Mouse (Mus musculus) gastrocnemius, postnatal 10 days (tissue): Measurements from ENCODE around the gene Olfr106-ps. TPM values are rescaled to one million over a fixed set of nuclear protein-coding genes. Genes with fewer than 3 reads are reported as not detected.

Experiments
- DNase-seq: peaks from one replicate; pipeline ENCODE4 v3.0.0; 2021; ENCODE audit warnings: mixed read lengths
- long read RNA-seq, 2 experiments: library from polyadenylated mRNA; stranded (forward); transcript quantifications; one replicate each; pipeline ENCODE4 v2.0.0; 2021
- total RNA-seq, 2 experiments: library from RNA; stranded (reverse); gene quantifications; 2 replicates each; pipeline ENCODE4 v1.2.3; 2021

Olfr106-ps gene
- not detected for total RNA-seq
- long read RNA-seq, experiment 1: 0 reads
- long read RNA-seq, experiment 2: 0 reads

DNA sequence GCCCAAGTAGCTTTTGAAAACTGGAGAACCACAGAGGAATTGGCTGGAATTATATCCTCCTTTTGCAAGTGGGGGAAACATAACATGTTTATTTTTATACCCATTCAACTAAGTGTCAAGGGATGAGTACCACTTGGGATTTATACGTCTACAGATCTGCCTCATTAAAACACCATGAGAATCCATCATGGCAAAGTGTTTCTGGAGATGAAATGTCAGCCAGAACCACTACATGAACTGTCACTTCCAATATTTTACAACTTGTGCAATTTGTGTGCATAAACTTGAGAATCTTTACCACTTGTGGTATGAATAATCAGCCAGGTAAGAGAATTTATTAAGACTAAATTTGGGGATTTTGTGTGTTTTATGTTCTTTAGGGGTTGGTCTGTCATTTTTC is at the start of gene Olfr106-ps:
Olfr106-ps (plus strand) TSS at position 301 of the 400 bp plus-strand sequence.
- DNase-seq: no peak

- DNase-seq: no peak
Measured at GRCm38 (mm10) chr17:37359282-37359681, 30.9 kb upstream of the Olfr106-ps start, which contains the start of gene Olfr104-ps. Olfr104-ps (plus strand) TSS chr17:37359582.

DNA sequence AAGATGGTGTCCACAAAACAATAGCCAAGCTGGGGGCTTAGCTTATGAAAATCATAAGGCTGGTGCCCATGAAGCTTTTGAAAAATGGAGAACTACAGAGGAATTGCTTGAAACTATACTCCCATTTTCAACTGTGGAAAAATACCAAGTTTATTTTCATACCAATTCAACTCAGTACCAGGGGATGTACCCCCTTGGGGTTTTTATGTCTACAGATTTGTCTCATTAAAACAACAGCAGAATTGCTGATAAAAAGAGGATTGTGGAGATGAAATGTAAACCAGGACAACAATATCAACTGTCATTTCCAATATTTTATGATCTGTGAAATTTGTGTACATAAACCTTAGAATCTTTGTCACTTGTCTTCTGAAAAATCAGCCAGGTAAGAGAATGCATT is 11.5 kb upstream of the Olfr106-ps start, which contains the start of gene Olfr105-ps:
Olfr105-ps (plus strand) TSS at position 301 of the 400 bp plus-strand sequence.
- no peak for DNase-seq

GRCm38 (mm10) chr17:37398926-37399325 is 8.7 kb downstream of the Olfr106-ps start, which contains the start of gene Olfr107:
Olfr107 (plus strand) TSS chr17:37399226.
- no peak for DNase-seq

GRCm38 (mm10) chr17:37413380-37413779 is 23.2 kb downstream of the Olfr106-ps start:
- no peak for DNase-seq

DNA sequence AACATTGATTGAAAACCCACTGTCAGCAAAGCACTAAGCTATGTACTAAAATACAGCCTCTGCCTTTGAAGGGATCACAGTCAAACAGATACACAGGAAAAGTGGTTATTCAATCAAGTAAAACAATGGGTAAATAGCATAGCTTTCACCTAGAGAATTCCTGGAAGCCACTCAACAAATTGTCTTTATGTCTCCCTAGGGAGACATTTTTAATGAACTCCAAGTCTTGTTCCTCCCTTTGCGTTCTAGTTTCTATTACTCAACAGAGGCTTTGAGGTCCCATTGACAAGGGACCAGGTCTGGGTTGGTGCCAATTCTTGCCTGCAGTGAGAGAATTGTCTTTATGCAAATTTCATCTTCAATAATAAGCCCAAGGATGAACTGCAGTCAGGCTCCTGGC is 55.0 kb downstream of the Olfr106-ps start, which contains the start of gene Olfr108:
Olfr108 (plus strand) TSS at position 301 of the 400 bp plus-strand sequence.
- DNase-seq: no peak

Other genes with a start within 250 kb of the Olfr106-ps start
- gene Olfr93, start 228.9 kb upstream of the Olfr106-ps start, total RNA-seq: not detected
- gene Ubd, start 196.5 kb upstream of the Olfr106-ps start, total RNA-seq: not detected
- not detected for gene Olfr94, start 189.4 kb upstream of the Olfr106-ps start, total RNA-seq
- gene Olfr95, start 177.3 kb upstream of the Olfr106-ps start, total RNA-seq: not detected
- not detected for gene Olfr96, start 170.2 kb upstream of the Olfr106-ps start, total RNA-seq
- not detected for gene Olfr97, start 153.1 kb upstream of the Olfr106-ps start, total RNA-seq
- gene Olfr98, start 126.6 kb upstream of the Olfr106-ps start, total RNA-seq: not detected
- gene H2-M3, start 120.2 kb upstream of the Olfr106-ps start, total RNA-seq: 1 to 10 TPM; 1.7 to 2.2 TPM
- not detected for gene Olfr99, start 106.9 kb upstream of the Olfr106-ps start, total RNA-seq
- gene Olfr101, start 86.1 kb upstream of the Olfr106-ps start, total RNA-seq: not detected
- gene Olfr102, start 73.3 kb upstream of the Olfr106-ps start, total RNA-seq: not detected
- gene Olfr103, start 50.7 kb upstream of the Olfr106-ps start, total RNA-seq: not detected
- gene Olfr104-ps, start 30.8 kb upstream of the Olfr106-ps start, total RNA-seq: not detected
- gene Olfr105-ps, start 11.4 kb upstream of the Olfr106-ps start, total RNA-seq: not detected
- not detected for gene Olfr107, start 8.8 kb downstream of the Olfr106-ps start, total RNA-seq
- gene Olfr108, start 55.1 kb downstream of the Olfr106-ps start, total RNA-seq: not detected
- not detected for gene Olfr109, start 68.5 kb downstream of the Olfr106-ps start, total RNA-seq
- not detected for gene H2-M2, start 93.2 kb downstream of the Olfr106-ps start, total RNA-seq
- not detected for gene Olfr110, start 102.1 kb downstream of the Olfr106-ps start, total RNA-seq
- gene Olfr111, start 117.6 kb downstream of the Olfr106-ps start, total RNA-seq: not detected
- not detected for gene Olfr112, start 179.1 kb downstream of the Olfr106-ps start, total RNA-seq
- gene Olfr113, start 187.3 kb downstream of the Olfr106-ps start, total RNA-seq: not detected
- gene Olfr114, start 202.3 kb downstream of the Olfr106-ps start, total RNA-seq: not detected
- gene Olfr115, start 236.7 kb downstream of the Olfr106-ps start, total RNA-seq: under 1 TPM; 0.11 to 0.26 TPM
- not detected for gene Olfr116, start 236.8 kb downstream of the Olfr106-ps start, total RNA-seq